Comparison of ENCODE assay signal across 8 mouse cellular contexts in genomic region chr16:35541661-35542420, GRCm38 (mm10). TPM values are rescaled to one million over a fixed set of nuclear protein-coding genes. Genes with fewer than 3 reads are reported as not detected.
DNase-seq lines count a peak whose midpoint lies in the region; ATAC-seq and TF ChIP-seq lines count a peak whose summit lies in the region.

No protein-coding gene starts in this region.

- DNase-seq in heart, postnatal 25 days (ENCODE audit: low spot score), result no peak
- DNase-seq in R1 (ENCODE audit: low read depth, low spot score), result peak; percentile 73
- peak; percentile 57 for DNase-seq in embryo, embryonic 9.5 days (ENCODE audit: extremely low spot score)
- DNase-seq in liver, embryonic 14.5 days (ENCODE audit: low read depth in 3 of 3, low spot score in 3 of 3), result no peak
- DNase-seq in T-cell, adult 2 months (ENCODE audit: low spot score), result no peak

- no peaks in the 10 kb centered on the region for H3K9me3 ChIP-seq in heart, embryonic 13.5 days
- no peaks in the 10 kb centered on the region for H3K9me3 ChIP-seq in hindbrain, embryonic 13.5 days
- H3K9me3 ChIP-seq in liver, embryonic 14.5 days (ENCODE audit: control insufficient read depth, low read length), result no peaks in the 10 kb centered on the region
- no peaks in the 10 kb centered on the region for H3K9me3 ChIP-seq in stomach, embryonic 15.5 days

- H3K27ac ChIP-seq in heart, embryonic 13.5 days (replicated peaks), result no peak overlapping the region
- peak overlapping the region; percentile 83 for H3K27ac ChIP-seq in hindbrain, embryonic 13.5 days
- H3K27ac ChIP-seq in liver, embryonic 14.5 days, result no peak overlapping the region
- 0 out of 2 replicates have a peak overlapping the region, but pooled peaks have one; percentile 40 for H3K27ac ChIP-seq in stomach, embryonic 15.5 days

- H3K36me3 ChIP-seq in heart, embryonic 13.5 days, result no peaks in the 10 kb centered on the region
- H3K36me3 ChIP-seq in hindbrain, embryonic 13.5 days, result no peaks in the 10 kb centered on the region
- H3K36me3 ChIP-seq in liver, embryonic 14.5 days (replicated peaks; ENCODE audit: control insufficient read depth, insufficient read depth, low read depth), result no peaks in the 10 kb centered on the region
- no peaks in the 10 kb centered on the region for H3K36me3 ChIP-seq in stomach, embryonic 15.5 days

- under 1% methylated on average over 54 of the region's 54 CpGs for WGBS in heart, embryonic 13.5 days
- under 1% methylated on average over 43 of the region's 54 CpGs for WGBS in hindbrain, embryonic 13.5 days
- 2% methylated on average over 54 of the region's 54 CpGs for WGBS in liver, embryonic 14.5 days (ENCODE audit: insufficient replicate concordance)
- WGBS in stomach, embryonic 15.5 days, result 2% methylated on average over 53 of the region's 54 CpGs

- H3K4me3 ChIP-seq in heart, embryonic 13.5 days, result peak overlapping the region; percentile 64
- H3K4me3 ChIP-seq in hindbrain, embryonic 13.5 days, result peak overlapping the region; percentile 77
- H3K4me3 ChIP-seq in liver, embryonic 14.5 days (ENCODE audit: insufficient read depth in 1 of 2, low read depth in 2 of 2, low read length in 2 of 2), result peak overlapping the region; percentile 24 to 34; a peak in 3 of 4 replicates
- H3K4me3 ChIP-seq in stomach, embryonic 15.5 days (replicated peaks), result peak overlapping the region; percentile 52

- peak overlapping the region; percentile 93 for H3K4me2 ChIP-seq in heart, embryonic 13.5 days
- H3K4me2 ChIP-seq in hindbrain, embryonic 13.5 days, result peak overlapping the region; percentile 88
- H3K4me2 ChIP-seq in liver, embryonic 14.5 days (ENCODE audit: low read depth), result peak overlapping the region; percentile 53
- H3K4me2 ChIP-seq in stomach, embryonic 15.5 days, result peak overlapping the region; percentile 87

- H3K9ac ChIP-seq in heart, embryonic 13.5 days, result peak overlapping the region; percentile 74
- H3K9ac ChIP-seq in hindbrain, embryonic 13.5 days, result peak overlapping the region; percentile 87
- H3K9ac ChIP-seq in liver, embryonic 14.5 days (replicated peaks), result no peak overlapping the region
- H3K9ac ChIP-seq in stomach, embryonic 15.5 days, result peak overlapping the region; percentile 20

- no peak for TF ChIP-seq EP300 in liver, embryonic 14.5 days (IDR thresholded peaks at IDR 0.05; ENCODE audit: low read depth)

- peaks cover 95% of the 10 kb centered on the region for H3K27me3 ChIP-seq in heart, embryonic 13.5 days (replicated peaks)
- H3K27me3 ChIP-seq in hindbrain, embryonic 13.5 days, result peaks cover 9% of the 10 kb centered on the region; the same call in 1 of the 2 replicates
- H3K27me3 ChIP-seq in liver, embryonic 14.5 days (ENCODE audit: control insufficient read depth, insufficient read depth, low read length), result peaks cover 52% of the 10 kb centered on the region
- H3K27me3 ChIP-seq in stomach, embryonic 15.5 days (replicated peaks), result peaks cover 39% of the 10 kb centered on the region

- intact Hi-C loops in heart, postnatal 25 days (cut with DNase I), result loop anchor here (2.0 to 10.0 kb wide), 4 partner anchors 50 to 275 kb away; no protein-coding TSS in a partner anchor

- no peak for TF ChIP-seq CTCF in liver, embryonic 14.5 days (IDR thresholded peaks at IDR 0.05; ENCODE audit: low read depth)

- H3K4me1 ChIP-seq in heart, embryonic 13.5 days, result peaks cover 31% of the 10 kb centered on the region
- peaks cover 38% of the 10 kb centered on the region for H3K4me1 ChIP-seq in hindbrain, embryonic 13.5 days (replicated peaks)
- H3K4me1 ChIP-seq in liver, embryonic 14.5 days (replicated peaks; ENCODE audit: control insufficient read depth in 2 of 2, insufficient read depth in 2 of 2, low read length in 1 of 2), result no peaks in the 10 kb centered on the region
- H3K4me1 ChIP-seq in stomach, embryonic 15.5 days, result peaks cover 18% of the 10 kb centered on the region

- peak; percentile 39; the same call in 1 of the 2 replicates for ATAC-seq in heart, embryonic 13.5 days (ENCODE audit: extremely low read depth, insufficient number of reproducible peaks, low FRiP score, low TSS enrichment)
- ATAC-seq in hindbrain, embryonic 13.5 days (ENCODE audit: low FRiP score), result peak; percentile 55
- no peak for ATAC-seq in liver, embryonic 14.5 days (ENCODE audit: insufficient read depth)
- ATAC-seq in stomach, embryonic 15.5 days (ENCODE audit: insufficient read depth, low FRiP score, low read depth), result 0 out of 2 replicates have a peak, but pooled peaks have one; percentile 48

RNA-seq across cellular contexts. Expression of gene Sema5b, which starts 0.9 kb away (rescaled TPM):
- polyA plus RNA-seq in heart, embryonic 13.5 days (2015; fragmentation: Nextera tagmentation; extraction: Ambion mirVana), result 1.1 and 2.0 TPM in 2 replicates
- 1 to 10 TPM in 1 of 2 experiments, under 1 TPM in 1; 0.91 to 1.1 TPM for total RNA-seq in heart, postnatal 25 days (2021)
- 26.2 and 29.3 TPM in 2 replicates for polyA plus RNA-seq in hindbrain, embryonic 13.5 days (2015; fragmentation: Nextera tagmentation; extraction: Ambion mirVana)
- 0.13 and 0.40 TPM in 2 replicates for polyA plus RNA-seq in liver, embryonic 14.5 days (2012; rRNA removed)
- 0.03 and 0.29 TPM in 2 replicates for polyA plus RNA-seq in liver, embryonic 14.5 days (2014; fragmentation: Nextera tagmentation; extraction: Ambion mirVana)
- 6.6 and 7.0 TPM in 2 replicates for polyA plus RNA-seq in stomach, embryonic 15.5 days (2015; fragmentation: Nextera tagmentation; extraction: Ambion mirVana)

RNA-seq across cellular contexts. Expression of gene Pdia5, which starts 51.2 kb away (rescaled TPM):
- 28.2 and 31.6 TPM in 2 replicates for polyA plus RNA-seq in heart, embryonic 13.5 days (2015; fragmentation: Nextera tagmentation; extraction: Ambion mirVana)
- total RNA-seq in heart, postnatal 25 days (2021), result 1 to 10 TPM; 5.7 to 7.0 TPM
- polyA plus RNA-seq in hindbrain, embryonic 13.5 days (2015; fragmentation: Nextera tagmentation; extraction: Ambion mirVana), result 15.4 and 17.1 TPM in 2 replicates
- 23.2 and 32.9 TPM in 2 replicates for polyA plus RNA-seq in liver, embryonic 14.5 days (2012; rRNA removed)
- 25.8 and 27.0 TPM in 2 replicates for polyA plus RNA-seq in liver, embryonic 14.5 days (2014; fragmentation: Nextera tagmentation; extraction: Ambion mirVana)
- polyA plus RNA-seq in stomach, embryonic 15.5 days (2015; fragmentation: Nextera tagmentation; extraction: Ambion mirVana), result 53.8 and 64.4 TPM in 2 replicates

Comparison
In these comparisons a context has a peak if more than half of its experiments do, and no peak if none do; other contexts are left out.
1. H3K27ac ChIP-seq: peak in hindbrain, embryonic 13.5 days (single experiment) and stomach, embryonic 15.5 days (single experiment); none in heart, embryonic 13.5 days (single experiment) and liver, embryonic 14.5 days (single experiment).
2. DNase-seq: peak in R1 (single experiment) and embryo, embryonic 9.5 days (single experiment); none in heart, postnatal 25 days (single experiment), liver, embryonic 14.5 days (0 of 3) and T-cell, adult 2 months (single experiment).
3. Peak in every context shown above with its lines, with median percentiles within 50 percentile points of each other: H3K4me2 ChIP-seq and H3K4me3 ChIP-seq.